Mouse (Mus musculus): ENCODE results near the gene Defb47. TPM values are rescaled to one million over a fixed set of nuclear protein-coding genes. Genes with fewer than 3 reads are reported as not detected.

The Defb47 gene
- polyA plus RNA-seq, 1 experiment from 2014 or later, result not detected

- H3K4me2 ChIP-seq (ENCODE audit: low read depth, low read length), result no peak overlapping the region
- WGBS (ENCODE audit: insufficient replicate concordance), result 58% methylated on average over 7 of the region's 7 CpGs
These were observed 5.9 kb upstream of the Defb47 start for GRCm38 (mm10) chr14:62991849-62992510.

GRCm38 (mm10) chr14:62998977-62999376, 1.1 kb downstream of the Defb47 start:
- Histone ChIP-seq H3K36me3 (ENCODE audit: control insufficient read depth, insufficient read depth) (no peaks in the 10 kb centered on the region), H3K4me1 (ENCODE audit: control insufficient read depth, low read depth, low read length) (no peaks in the 10 kb centered on the region), H3K27ac (ENCODE audit: low read length) (no peak overlapping the region), H3K4me2 (ENCODE audit: low read depth, low read length) (no peak overlapping the region), H3K27me3 (ENCODE audit: control insufficient read depth, insufficient read depth, low read depth, low read length) (no peaks in the 10 kb centered on the region), H3K9ac (ENCODE audit: low read depth, low read length) (no peak overlapping the region), H3K9me3 (replicated peaks; ENCODE audit: control insufficient read depth, low read length) (no peaks in the 10 kb centered on the region), H3K4me3 (ENCODE audit: low read depth, low read length) (no peak overlapping the region)
- no peak for ATAC-seq (ENCODE audit: low read depth)
- 24% methylated on average over 4 of the region's 4 CpGs for WGBS (ENCODE audit: insufficient replicate concordance)

More at GRCm38 (mm10) chr14:62991849-62992510, 5.9 kb upstream of the Defb47 start:
- Histone ChIP-seq H3K4me3 (ENCODE audit: low read depth, low read length) (no peak overlapping the region), H3K27me3 (ENCODE audit: control insufficient read depth, insufficient read depth, low read depth, low read length) (no peaks in the 10 kb centered on the region), H3K9ac (ENCODE audit: low read depth, low read length) (no peak overlapping the region), H3K36me3 (ENCODE audit: control insufficient read depth, insufficient read depth) (no peaks in the 10 kb centered on the region), H3K9me3 (replicated peaks; ENCODE audit: control insufficient read depth, low read length) (no peaks in the 10 kb centered on the region), H3K4me1 (ENCODE audit: control insufficient read depth, low read depth, low read length) (no peaks in the 10 kb centered on the region), H3K27ac (ENCODE audit: low read length) (no peak overlapping the region)
- ATAC-seq (ENCODE audit: low read depth), result no peak

DNA sequence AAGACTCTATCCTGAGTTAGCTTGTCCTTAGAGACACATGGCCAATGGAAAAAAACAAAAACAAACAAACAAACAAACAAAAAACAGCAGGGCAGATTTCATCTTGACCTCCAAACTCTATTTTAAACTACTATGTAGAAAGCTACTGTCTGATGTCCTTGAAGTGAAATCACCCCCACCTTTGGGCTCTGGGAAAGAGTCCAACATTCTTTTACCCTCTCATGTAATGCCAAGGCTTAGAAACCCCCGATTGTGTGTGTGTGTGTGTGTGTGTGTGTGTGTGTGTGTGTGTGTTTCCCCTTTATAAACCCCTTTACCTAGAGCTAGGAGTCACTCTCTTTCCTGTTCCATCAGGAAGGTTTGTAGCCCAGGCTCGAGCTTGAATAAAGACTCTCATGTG, 4.7 kb downstream of the Defb47 start:
- Histone ChIP-seq H3K36me3 (ENCODE audit: control insufficient read depth, insufficient read depth) (no peaks in the 10 kb centered on the region), H3K9ac (ENCODE audit: low read depth, low read length) (no peak overlapping the region), H3K9me3 (replicated peaks; ENCODE audit: control insufficient read depth, low read length) (no peaks in the 10 kb centered on the region), H3K4me3 (ENCODE audit: low read depth, low read length) (no peak overlapping the region), H3K27me3 (ENCODE audit: control insufficient read depth, insufficient read depth, low read depth, low read length) (no peaks in the 10 kb centered on the region), H3K27ac (ENCODE audit: low read length) (no peak overlapping the region), H3K4me1 (ENCODE audit: control insufficient read depth, low read depth, low read length) (no peaks in the 10 kb centered on the region), H3K4me2 (ENCODE audit: low read depth, low read length) (no peak overlapping the region)
- WGBS (ENCODE audit: insufficient replicate concordance), result 45% methylated on average over 2 of the region's 2 CpGs
- ATAC-seq (ENCODE audit: low read depth), result no peak

GRCm38 (mm10) chr14:63011471-63011870, 13.6 kb downstream of the Defb47 start, which contains the start of gene Defb43:
TSS of gene Defb43 (plus strand) at chr14:63011771.
- no peak within 1 kb of the TSS for H3K4me3 ChIP-seq (ENCODE audit: low read depth, low read length)
- H3K4me1 ChIP-seq (ENCODE audit: control insufficient read depth, low read depth, low read length), result no peaks in the 10 kb centered on the region
- H3K27me3 ChIP-seq (ENCODE audit: control insufficient read depth, insufficient read depth, low read depth, low read length), result no peaks in the 10 kb centered on the region
- H3K9ac ChIP-seq (ENCODE audit: low read depth, low read length), result no peak within 1 kb of the TSS
- no peak for ATAC-seq (ENCODE audit: low read depth)
- no peaks in the 10 kb centered on the region for H3K36me3 ChIP-seq (ENCODE audit: control insufficient read depth, insufficient read depth)
- no peak within 1 kb of the TSS for H3K4me2 ChIP-seq (ENCODE audit: low read depth, low read length)
- WGBS (ENCODE audit: insufficient replicate concordance), result 78% methylated on average over 5 of the region's 5 CpGs
- no peaks in the 10 kb centered on the region; the same call in 1 of the 2 replicates for H3K9me3 ChIP-seq (replicated peaks; ENCODE audit: control insufficient read depth, low read length)
- no peak within 1 kb of the TSS for H3K27ac ChIP-seq (ENCODE audit: low read length)

DNA sequence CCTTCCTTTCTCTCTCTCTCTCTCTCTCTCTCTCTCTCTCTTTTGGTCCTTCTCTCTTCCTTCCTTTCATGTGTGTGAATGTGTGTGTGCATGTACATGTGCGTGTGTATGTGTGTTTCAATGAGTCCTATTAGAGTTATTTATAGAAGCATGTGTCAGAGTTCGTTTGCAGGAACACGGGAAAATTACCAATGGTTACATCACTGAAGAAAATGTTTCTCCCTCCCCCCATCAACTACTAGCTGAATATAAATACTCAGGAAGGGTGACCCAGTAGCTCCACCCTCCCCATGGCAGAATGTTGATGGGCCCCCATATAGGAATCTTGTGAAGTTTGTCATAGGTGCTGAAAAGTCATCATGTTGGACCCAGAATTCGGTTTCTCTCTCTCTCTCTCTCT, 15.2 kb downstream of the Defb47 start:
- no peak for ATAC-seq (ENCODE audit: low read depth)
- H3K9me3 ChIP-seq (replicated peaks; ENCODE audit: control insufficient read depth, low read length), result no peaks in the 10 kb centered on the region; the same call in 1 of the 2 replicates
- H3K36me3 ChIP-seq (ENCODE audit: control insufficient read depth, insufficient read depth), result no peaks in the 10 kb centered on the region
- no peak overlapping the region for H3K9ac ChIP-seq (ENCODE audit: low read depth, low read length)
- H3K4me3 ChIP-seq (ENCODE audit: low read depth, low read length), result no peak overlapping the region
- H3K27me3 ChIP-seq (ENCODE audit: control insufficient read depth, insufficient read depth, low read depth, low read length), result no peaks in the 10 kb centered on the region
- H3K4me2 ChIP-seq (ENCODE audit: low read depth, low read length), result no peak overlapping the region
- no peak overlapping the region for H3K27ac ChIP-seq (ENCODE audit: low read length)
- H3K4me1 ChIP-seq (ENCODE audit: control insufficient read depth, low read depth, low read length), result no peaks in the 10 kb centered on the region
- WGBS (ENCODE audit: insufficient replicate concordance), result 55% methylated on average over 4 of the region's 4 CpGs

DNA sequence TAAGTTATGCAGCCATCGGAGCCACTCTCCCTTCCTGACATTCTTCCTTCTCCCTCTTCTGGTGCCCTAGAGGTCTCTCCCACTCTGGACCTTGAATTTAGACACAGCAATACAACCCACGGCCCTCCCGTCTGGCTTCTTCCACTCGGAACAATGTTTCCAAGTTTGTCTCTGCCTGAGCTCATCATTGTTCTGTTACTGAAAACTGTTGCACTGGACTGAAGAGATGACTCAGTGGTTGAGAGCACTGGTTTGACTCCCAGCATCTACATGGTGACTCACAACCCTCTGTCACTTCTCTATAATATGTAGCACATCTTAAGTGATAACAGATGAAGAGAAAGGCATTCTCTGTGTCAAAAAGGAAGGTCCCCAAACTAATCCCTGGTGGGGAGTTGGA, 16.8 kb downstream of the Defb47 start:
- Histone ChIP-seq H3K9ac (ENCODE audit: low read depth, low read length) (no peak overlapping the region), H3K4me1 (ENCODE audit: control insufficient read depth, low read depth, low read length) (no peaks in the 10 kb centered on the region), H3K27ac (ENCODE audit: low read length) (no peak overlapping the region), H3K9me3 (replicated peaks; ENCODE audit: control insufficient read depth, low read length) (no peaks in the 10 kb centered on the region; the same call in 1 of the 2 replicates), H3K4me2 (ENCODE audit: low read depth, low read length) (no peak overlapping the region), H3K4me3 (ENCODE audit: low read depth, low read length) (no peak overlapping the region), H3K36me3 (ENCODE audit: control insufficient read depth, insufficient read depth) (no peaks in the 10 kb centered on the region), H3K27me3 (ENCODE audit: control insufficient read depth, insufficient read depth, low read depth, low read length) (no peaks in the 10 kb centered on the region)
- no peak for ATAC-seq (ENCODE audit: low read depth)
- 63% methylated on average over 4 of the region's 4 CpGs for WGBS (ENCODE audit: insufficient replicate concordance)

DNA sequence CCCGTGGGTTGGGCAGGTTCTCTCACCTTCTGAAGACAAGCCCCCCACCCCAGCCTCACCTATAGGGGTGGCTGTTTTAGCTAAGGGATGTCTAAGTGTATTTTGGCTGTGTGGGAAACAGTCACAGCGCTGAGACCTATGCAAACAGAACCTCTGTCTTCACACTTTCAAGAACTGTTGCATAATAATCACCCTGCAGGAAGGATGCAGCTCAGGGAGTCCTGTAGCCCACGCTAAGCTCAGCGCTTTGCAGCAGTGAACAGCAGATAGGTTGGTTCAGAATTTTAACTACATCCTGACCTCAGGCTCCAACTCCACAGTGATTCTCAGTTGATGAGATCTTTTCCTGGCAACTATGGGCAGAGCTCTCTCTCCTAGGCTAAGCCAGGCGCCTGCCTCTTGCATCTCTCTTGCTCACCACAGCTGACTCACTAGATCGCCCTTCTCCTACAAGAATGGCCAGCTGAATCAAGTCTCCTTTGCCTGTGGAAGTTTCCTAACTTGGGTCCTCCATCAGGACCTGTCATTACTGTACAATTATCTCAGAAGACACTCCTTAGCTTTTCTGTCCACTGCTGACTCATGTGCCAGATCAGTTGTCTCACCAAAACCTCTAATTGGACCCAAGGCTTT, 22.8 kb downstream of the Defb47 start:
- ATAC-seq (ENCODE audit: low read depth), result no peak
- 37% methylated on average over 6 of the region's 6 CpGs for WGBS (ENCODE audit: insufficient replicate concordance)

GRCm38 (mm10) chr14:63046691-63047090, 48.8 kb downstream of the Defb47 start, which contains the start of gene Defb42:
TSS of gene Defb42 (plus strand) at chr14:63046991.
- H3K27me3 ChIP-seq (ENCODE audit: control insufficient read depth, insufficient read depth, low read depth, low read length), result no peaks in the 10 kb centered on the region
- no peak for ATAC-seq (ENCODE audit: low read depth)
- 55% methylated on average over 3 of the region's 3 CpGs for WGBS (ENCODE audit: insufficient replicate concordance)

More for the DNA sequence above, 22.8 kb downstream of the Defb47 start:
- Histone ChIP-seq H3K9ac (ENCODE audit: low read depth, low read length) (no peak overlapping the region), H3K4me3 (ENCODE audit: low read depth, low read length) (no peak overlapping the region), H3K9me3 (replicated peaks; ENCODE audit: control insufficient read depth, low read length) (no peaks in the 10 kb centered on the region), H3K27ac (ENCODE audit: low read length) (no peak overlapping the region), H3K4me1 (ENCODE audit: control insufficient read depth, low read depth, low read length) (no peaks in the 10 kb centered on the region), H3K4me2 (ENCODE audit: low read depth, low read length) (no peak overlapping the region), H3K27me3 (ENCODE audit: control insufficient read depth, insufficient read depth, low read depth, low read length) (no peaks in the 10 kb centered on the region), H3K36me3 (ENCODE audit: control insufficient read depth, insufficient read depth) (no peaks in the 10 kb centered on the region)

DNA sequence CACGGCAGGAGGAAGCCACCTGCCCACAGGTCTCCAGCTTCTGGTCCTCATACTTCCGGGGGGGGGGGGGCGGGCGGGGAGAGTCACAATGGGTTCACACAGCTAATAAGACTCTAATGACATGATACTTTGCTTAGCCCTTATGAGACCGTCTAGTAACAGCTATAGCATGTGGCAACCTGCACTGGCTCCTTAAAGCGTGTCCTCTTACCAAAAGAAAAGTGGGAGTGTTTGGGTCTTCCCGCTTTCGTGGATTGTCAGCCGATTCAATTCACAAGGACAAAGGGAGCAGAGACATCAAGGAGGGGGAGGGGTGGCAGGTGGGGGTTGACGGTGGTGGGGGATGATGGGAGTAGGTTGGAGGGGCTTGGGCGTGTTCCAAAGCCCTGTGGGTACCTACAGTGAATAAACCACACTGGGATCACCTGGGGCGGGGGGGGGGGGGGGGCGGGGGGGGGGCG, 52.1 kb downstream of the Defb47 start, which contains the start of gene Defb30:
TSS of gene Defb30 (minus strand) at position 51 of the 461 bp plus-strand sequence.
- H3K36me3 ChIP-seq (ENCODE audit: control insufficient read depth, insufficient read depth), result no peaks in the 10 kb centered on the region
- H3K9ac ChIP-seq (ENCODE audit: low read depth, low read length), result no peak within 1 kb of the TSS
- no peaks in the 10 kb centered on the region for H3K27me3 ChIP-seq (ENCODE audit: control insufficient read depth, insufficient read depth, low read depth, low read length)
- H3K4me3 ChIP-seq (ENCODE audit: low read depth, low read length), result no peak within 1 kb of the TSS
- no peak within 1 kb of the TSS for H3K27ac ChIP-seq (ENCODE audit: low read length)
- no peak for ATAC-seq (ENCODE audit: low read depth)
- no peak within 1 kb of the TSS for H3K4me2 ChIP-seq (ENCODE audit: low read depth, low read length)
- no peaks in the 10 kb centered on the region for H3K9me3 ChIP-seq (replicated peaks; ENCODE audit: control insufficient read depth, low read length)
- WGBS (ENCODE audit: insufficient replicate concordance), result 64% methylated on average over 10 of the region's 14 CpGs
- no peaks in the 10 kb centered on the region for H3K4me1 ChIP-seq (ENCODE audit: control insufficient read depth, low read depth, low read length)

More at GRCm38 (mm10) chr14:63046691-63047090, 48.8 kb downstream of the Defb47 start, which contains the start of gene Defb42:
- no peak within 1 kb of the TSS for H3K9ac ChIP-seq (ENCODE audit: low read depth, low read length)
- H3K4me3 ChIP-seq (ENCODE audit: low read depth, low read length), result no peak within 1 kb of the TSS
- no peaks in the 10 kb centered on the region for H3K36me3 ChIP-seq (ENCODE audit: control insufficient read depth, insufficient read depth)
- no peak within 1 kb of the TSS for H3K27ac ChIP-seq (ENCODE audit: low read length)
- H3K4me1 ChIP-seq (ENCODE audit: control insufficient read depth, low read depth, low read length), result no peaks in the 10 kb centered on the region
- H3K9me3 ChIP-seq (replicated peaks; ENCODE audit: control insufficient read depth, low read length), result no peaks in the 10 kb centered on the region
- H3K4me2 ChIP-seq (ENCODE audit: low read depth, low read length), result no peak within 1 kb of the TSS

Data from liver, embryonic 16.5 days (tissue).